In the genomic region with DNA sequence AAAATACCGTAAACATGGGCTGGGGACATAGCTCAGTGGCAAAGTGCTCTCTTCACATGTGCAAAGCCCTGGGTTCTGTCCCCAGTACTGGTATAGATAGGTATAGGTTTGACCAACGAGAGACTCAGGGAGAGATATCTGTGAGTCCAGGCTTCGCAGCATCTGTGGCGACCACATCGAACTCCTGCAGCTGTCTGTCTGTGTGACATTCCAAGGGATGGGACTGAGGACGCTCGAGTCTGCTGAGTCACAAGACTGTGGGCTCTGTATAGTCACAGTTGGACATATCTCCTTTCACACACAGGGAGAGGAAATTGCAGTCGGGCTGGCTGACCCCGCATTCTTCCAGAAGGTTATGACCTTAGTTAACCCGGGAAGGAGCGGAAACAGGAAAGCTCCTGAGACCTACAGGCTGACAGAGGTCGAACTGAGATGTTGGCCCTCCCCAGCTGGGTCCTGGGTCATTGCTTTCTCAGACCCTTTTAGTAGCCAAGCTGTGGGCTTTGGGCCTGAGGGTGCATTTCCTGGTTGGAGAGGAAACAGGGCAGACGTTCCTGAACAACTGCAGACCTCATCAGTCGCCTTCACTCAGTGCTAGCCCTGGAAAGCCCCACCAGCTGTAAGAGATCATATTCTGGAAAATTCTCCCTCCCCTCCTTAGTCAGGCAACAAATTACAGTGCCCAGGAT, we compare ENCODE assay signal across 8 mouse cellular contexts.
DNase-seq lines count a peak whose midpoint lies in the region; ATAC-seq and TF ChIP-seq lines count a peak whose summit lies in the region.

No protein-coding gene starts in this region.

- no peak overlapping the region for H3K4me2 ChIP-seq in lung, embryonic 14.5 days

- WGBS in kidney, adult 2 months, result 33% methylated on average over 14 of the region's 14 CpGs
- WGBS in lung, embryonic 14.5 days, result 19% methylated on average over 14 of the region's 14 CpGs

- ATAC-seq in lung, embryonic 14.5 days (ENCODE audit: insufficient read depth), result peak; percentile 76

- no peaks in the 10 kb centered on the region for H3K4me1 ChIP-seq in kidney, adult 2 months (ENCODE audit: control insufficient read depth, insufficient read depth, low read length)
- peaks cover 20% of the 10 kb centered on the region for H3K4me1 ChIP-seq in lung, embryonic 14.5 days (ENCODE audit: insufficient read depth)

- no peak overlapping the region for H3K4me3 ChIP-seq in kidney, adult 2 months (ENCODE audit: insufficient read depth, low read depth, low read length)
- no peak overlapping the region for H3K4me3 ChIP-seq in lung, embryonic 14.5 days (ENCODE audit: low read depth, low read length)

- DNase-seq in MEL-GATA-1-ER (ENCODE audit: extremely low read depth, low read depth), result peak; percentile 56
- DNase-seq in adrenal gland, postnatal 36 days, result peak; percentile 51 to 65
- DNase-seq in gastrocnemius, postnatal 14 days, result peak; percentile 79
- DNase-seq in kidney, adult 2 months, result peak; percentile 94
- DNase-seq in lung, embryonic 14.5 days, result peak; percentile 76
- no peak for DNase-seq in left cerebral cortex, adult 9 months (ENCODE audit: low spot score in 2 of 2)
- DNase-seq in cerebellum, adult 11 months, result no peak
- no peak for DNase-seq in adipocyte (ENCODE audit: low spot score)

- peak overlapping the region; percentile 91 for H3K27ac ChIP-seq in kidney, adult 2 months (ENCODE audit: insufficient read depth, low read depth, low read length)
- peak overlapping the region; percentile 48; the same call in 1 of the 2 replicates for H3K27ac ChIP-seq in lung, embryonic 14.5 days (ENCODE audit: low read depth)

- no peaks in the 10 kb centered on the region for H3K36me3 ChIP-seq in kidney, adult 2 months (ENCODE audit: control insufficient read depth, insufficient read depth, low read length)
- no peaks in the 10 kb centered on the region for H3K36me3 ChIP-seq in lung, embryonic 14.5 days (ENCODE audit: insufficient read depth)

- no peaks in the 10 kb centered on the region for H3K27me3 ChIP-seq in kidney, adult 2 months (replicated peaks; ENCODE audit: control insufficient read depth, insufficient read depth, low read length)
- H3K27me3 ChIP-seq in lung, embryonic 14.5 days (ENCODE audit: insufficient read depth, low read length), result no peaks in the 10 kb centered on the region

- no peak for TF ChIP-seq CTCF in kidney, adult 2 months (conservative IDR thresholded peaks at IDR 0.05; ENCODE audit: insufficient read depth, insufficient read length, low read depth, low read length)
- TF ChIP-seq CTCF in lung, embryonic 14.5 days (IDR thresholded peaks at IDR 0.05; ENCODE audit: low read depth), result no peak

- no peaks in the 10 kb centered on the region for H3K9me3 ChIP-seq in lung, embryonic 14.5 days (ENCODE audit: low read depth, low read length)

- no peak for TF ChIP-seq POLR2A in kidney, adult 2 months (IDR thresholded peaks at IDR 0.05; ENCODE audit: low read depth, low read length)

- intact Hi-C loops in gastrocnemius, postnatal 14 days (cut with DNase I; ENCODE audit: low total_unique reads), result no loop called here

- H3K9ac ChIP-seq in lung, embryonic 14.5 days, result no peak overlapping the region

Comparison
In these comparisons a context has a peak if more than half of its experiments do, and no peak if none do; other contexts are left out.
1. DNase-seq: peak in MEL-GATA-1-ER (single experiment), adrenal gland, postnatal 36 days (2 of 2), gastrocnemius, postnatal 14 days (single experiment), kidney, adult 2 months (single experiment) and lung, embryonic 14.5 days (single experiment); none in left cerebral cortex, adult 9 months (0 of 2), cerebellum, adult 11 months (single experiment) and adipocyte (single experiment).